Mouse (Mus musculus) embryonic fibroblast, embryonic 13.5 days (primary cell): ENCODE data around the gene Cdt1. TPM values are rescaled to one million over a fixed set of nuclear protein-coding genes. Genes with fewer than 3 reads are reported as not detected.
A peak's percentile ranks its signal among the peaks of the same experiment; 100 is the strongest.

ENCODE experiments used
- H3K27ac ChIP-seq: 2 replicates; pipeline ENCODE4 v1.5.1; 2012; ENCODE audit warnings: low read length, control low read depth, inconsistent platforms; ENCODE audit not compliant: insufficient read depth
- H3K4me1 ChIP-seq: 2 replicates; pipeline ENCODE4 v1.6.1; 2011; ENCODE audit warnings: low read length; ENCODE audit not compliant: control insufficient read depth, insufficient read depth
- H3K4me3 ChIP-seq: 2 replicates; pipeline ENCODE4 v1.5.1; 2011; ENCODE audit warnings: mild to moderate bottlenecking, control low read depth, low read length; ENCODE audit not compliant: insufficient read depth
- CTCF ChIP-seq: IDR thresholded peaks from 2 replicates; pipeline ENCODE4 v1.5.1; 2011; ENCODE audit warnings: mild to moderate bottlenecking, control low read depth, low read length, moderate library complexity, borderline replicate concordance; ENCODE audit not compliant: insufficient read depth
- POLR2A ChIP-seq: IDR thresholded peaks from 2 replicates; pipeline ENCODE4 v1.6.1; 2011; ENCODE audit warnings: low read depth, mild to moderate bottlenecking, control low read depth, low read length, moderate library complexity
- polyA plus RNA-seq: library from polyadenylated mRNA; stranded (reverse); fragments of >200 nt; gene quantifications from 2 replicates; pipeline ENCODE4 v1.2.4, GENCODE M21; 2011; ENCODE audit warnings: low read depth; ENCODE audit not compliant: missing spikeins, insufficient read length

The Cdt1 gene
- polyA plus RNA-seq, 1 experiment, result 15.9 TPM

DNA sequence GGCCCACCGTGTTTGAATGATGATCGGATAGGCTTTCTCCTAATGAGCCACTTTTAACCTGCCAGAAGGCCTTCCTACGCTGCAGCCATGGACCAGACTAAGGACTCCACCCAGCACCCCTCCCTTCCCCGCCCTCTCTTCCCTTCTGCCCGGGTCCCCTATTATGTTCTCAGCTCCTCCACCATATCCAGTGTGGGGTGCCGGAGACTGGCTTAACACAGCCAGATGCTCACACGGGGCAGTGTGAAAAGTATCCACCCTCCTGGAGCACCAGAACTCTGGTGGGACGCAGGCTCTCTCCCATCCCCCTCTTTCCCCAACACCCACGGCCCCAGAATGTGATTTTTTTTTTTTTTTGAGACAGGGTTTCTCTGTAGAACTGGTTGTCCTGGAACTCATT lies 5.8 kb downstream of the Cdt1 start:
- H3K27ac ChIP-seq, result no peak overlapping the region
- peaks cover 8% of the 10 kb centered on the region; the same call in 1 of the 2 replicates for H3K4me1 ChIP-seq
- no peak overlapping the region for H3K4me3 ChIP-seq
- TF ChIP-seq POLR2A, result no peak
- TF ChIP-seq CTCF, result no peak

DNA sequence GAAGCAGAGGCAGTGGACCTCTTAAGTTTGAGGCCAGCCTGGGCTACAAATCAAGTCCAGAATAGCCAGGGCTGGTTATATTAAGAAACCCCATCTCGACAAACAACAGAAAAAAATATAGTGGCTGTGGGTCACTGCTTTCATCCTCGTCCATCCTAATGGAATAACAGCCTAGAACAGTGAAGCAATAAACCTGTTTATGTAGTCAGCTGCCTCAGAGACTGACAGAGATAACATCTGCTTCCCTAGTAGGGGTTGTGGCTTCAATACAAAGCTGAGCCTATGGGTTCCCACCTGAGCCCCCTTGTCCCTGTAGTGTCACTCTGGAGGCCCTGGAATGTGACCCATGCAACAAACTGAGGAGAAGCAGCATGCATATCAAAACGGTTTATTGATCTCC lies 6.4 kb downstream of the Cdt1 start:
- TF ChIP-seq CTCF, result no peak
- 0 out of 2 replicates have a peak, but pooled peaks have one; percentile 2 for TF ChIP-seq POLR2A
- peaks cover 8% of the 10 kb centered on the region; the same call in 1 of the 2 replicates for H3K4me1 ChIP-seq
- H3K27ac ChIP-seq, result no peak overlapping the region
- no peak overlapping the region for H3K4me3 ChIP-seq

DNA sequence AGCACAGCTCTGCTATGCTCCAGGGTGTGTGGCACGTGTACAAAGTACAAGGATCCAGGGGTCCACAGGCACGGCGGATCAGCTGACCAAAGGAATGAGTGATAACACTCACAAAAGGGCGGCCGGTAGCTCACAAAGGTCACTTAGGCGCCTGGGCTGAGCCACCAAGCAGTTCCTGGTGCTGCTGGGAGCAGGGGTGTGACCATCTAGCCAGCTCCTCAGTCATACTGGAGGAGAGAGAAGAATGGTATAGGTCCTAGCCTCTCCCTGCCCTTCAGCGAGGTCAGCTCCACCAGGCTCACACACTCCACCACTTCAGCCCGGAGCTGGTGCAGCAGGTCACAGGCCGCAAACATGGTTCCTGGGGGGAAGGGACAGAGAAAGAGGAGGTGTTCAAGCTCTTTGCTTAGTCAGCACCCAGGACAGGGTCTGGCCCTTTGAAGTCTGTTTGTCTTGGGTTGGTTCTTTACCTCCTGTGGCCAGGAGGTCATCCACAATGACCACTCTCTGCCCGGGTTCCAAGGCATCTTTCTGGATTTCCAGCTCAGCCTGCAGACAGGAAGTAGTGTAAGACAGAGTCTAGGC lies 6.9 kb downstream of the Cdt1 start:
- Histone ChIP-seq H3K4me1 (peaks cover 8% of the 10 kb centered on the region; the same call in 1 of the 2 replicates), H3K4me3 (peak overlapping the region; percentile 73; the same call in 1 of the 2 replicates), H3K27ac (no peak overlapping the region)
- TF ChIP-seq POLR2A (no peak), CTCF (no peak)

DNA sequence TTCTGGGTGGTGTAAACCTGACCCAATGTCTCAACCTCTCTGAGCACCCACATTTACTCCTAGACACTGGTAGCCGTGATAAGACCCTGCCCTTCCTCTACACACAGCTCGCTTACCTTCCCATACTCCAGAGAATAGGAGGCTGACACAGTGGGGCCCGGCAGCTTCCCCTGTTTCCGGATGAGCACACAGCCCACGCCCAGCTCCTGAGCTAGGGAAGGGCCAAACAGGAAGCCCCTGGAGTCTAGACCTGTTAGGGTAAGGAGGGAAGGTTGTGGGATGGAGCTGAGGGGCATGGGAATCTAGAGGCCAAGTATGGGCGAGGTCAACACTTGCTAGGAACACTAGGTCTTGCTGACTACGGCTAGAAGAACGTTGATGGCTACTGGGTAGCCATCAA lies 7.5 kb downstream of the Cdt1 start:
- no peak for TF ChIP-seq CTCF
- TF ChIP-seq POLR2A, result no peak
- no peak overlapping the region for H3K27ac ChIP-seq
- peaks cover 8% of the 10 kb centered on the region; the same call in 1 of the 2 replicates for H3K4me1 ChIP-seq
- peak overlapping the region; percentile 73 for H3K4me3 ChIP-seq

DNA sequence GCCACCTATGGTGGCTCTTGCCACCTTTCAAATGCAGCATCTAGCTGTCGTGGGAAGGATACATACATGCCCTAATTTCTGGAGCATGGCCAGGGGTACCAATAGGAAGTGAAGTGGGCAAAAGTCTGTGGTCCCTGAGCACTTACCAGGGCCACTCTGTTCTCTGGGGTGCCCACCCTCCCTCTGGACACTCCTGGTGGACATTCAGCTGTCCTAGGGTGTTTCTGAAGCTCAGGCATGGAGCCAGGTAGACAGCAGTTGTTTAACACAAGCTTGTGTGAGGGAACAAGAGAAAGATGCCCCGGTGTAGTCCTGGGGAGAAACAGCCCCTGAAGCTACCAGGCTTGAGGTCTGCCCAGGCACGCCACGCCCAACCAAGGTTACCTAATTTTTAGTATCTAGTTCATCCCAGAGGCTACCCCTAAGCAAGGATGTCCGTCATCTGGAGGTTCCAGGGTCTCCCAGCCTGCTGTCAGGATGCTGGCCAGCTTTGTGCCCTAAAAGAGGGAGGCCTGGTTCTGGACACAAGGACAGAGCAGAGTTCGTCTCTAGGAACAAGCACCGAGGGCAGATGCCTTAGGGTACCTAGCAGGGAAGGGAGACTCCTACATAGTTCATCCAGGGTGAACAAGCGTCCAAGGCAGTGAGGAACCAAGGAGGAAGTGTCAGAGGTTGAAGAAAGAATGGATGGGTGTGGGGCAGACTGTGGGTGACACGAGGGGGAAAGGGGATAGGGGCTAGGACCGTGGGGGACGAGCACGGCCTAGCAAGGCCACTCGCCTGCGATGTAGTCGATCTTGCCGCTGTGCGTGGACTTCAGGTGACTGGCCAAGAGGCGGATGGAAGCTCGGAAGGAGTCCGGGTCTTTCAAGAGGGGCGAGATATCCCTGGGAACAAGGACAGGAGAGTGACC lies 8.2 kb downstream of the Cdt1 start:
- H3K27ac ChIP-seq, result no peak overlapping the region
- H3K4me3 ChIP-seq, result peak overlapping the region; percentile 73
- TF ChIP-seq POLR2A (no peak; the same call in none of the 2 replicates), CTCF (no peak)
- H3K4me1 ChIP-seq, result peaks cover 8% of the 10 kb centered on the region; the same call in 1 of the 2 replicates

DNA sequence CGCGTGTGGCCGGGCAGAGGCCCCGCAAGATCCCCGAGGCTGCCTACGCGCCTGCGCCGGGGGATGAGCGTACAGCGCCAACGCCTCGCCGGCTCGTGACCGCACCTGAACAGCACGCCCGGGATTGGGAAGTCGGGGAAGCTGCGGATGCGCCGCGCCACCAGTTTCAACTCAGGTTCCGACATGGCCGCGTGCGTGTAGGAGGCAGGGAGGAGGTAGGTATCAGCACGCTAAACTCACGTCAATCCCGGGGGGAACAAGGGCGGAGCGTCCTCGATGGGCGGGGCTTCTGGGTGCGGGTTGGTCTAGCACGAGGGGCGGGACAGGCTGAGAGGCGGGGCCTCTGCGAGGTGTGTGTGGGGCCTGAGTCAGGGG lies 8.8 kb downstream of the Cdt1 start, which contains the start of gene Aprt:
Gene Aprt, minus strand, starts transcription at position 262 of the 375 bp plus-strand sequence.
- H3K27ac ChIP-seq, result no peak within 1 kb of the TSS
- TF ChIP-seq CTCF (no peak), POLR2A (peak; percentile 96)
- H3K4me1 ChIP-seq, result peaks cover 8% of the 10 kb centered on the region; the same call in 1 of the 2 replicates
- peak within 1 kb of the TSS; percentile 73 for H3K4me3 ChIP-seq

DNA sequence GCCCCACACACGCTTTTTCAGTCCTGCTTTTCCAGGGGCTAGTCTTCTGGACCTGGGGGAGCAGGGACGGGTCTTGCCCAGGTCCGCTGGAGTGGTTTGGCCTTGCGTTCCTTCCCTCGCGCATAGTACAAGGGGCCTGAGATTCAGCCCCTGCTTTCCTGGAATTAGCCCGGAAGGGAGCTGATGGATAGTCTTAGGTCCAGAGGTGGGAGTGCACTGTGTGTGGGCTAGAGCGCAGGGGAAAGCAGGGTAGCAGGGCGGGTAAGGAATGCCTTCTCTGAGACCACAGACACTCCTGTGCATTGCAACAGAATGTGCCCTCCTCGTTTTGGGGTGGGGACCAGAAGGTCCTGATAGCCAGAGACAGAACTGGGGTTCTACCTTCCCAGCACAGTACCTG lies 9.3 kb downstream of the Cdt1 start:
- no peak overlapping the region for H3K27ac ChIP-seq
- peaks cover 8% of the 10 kb centered on the region; the same call in 1 of the 2 replicates for H3K4me1 ChIP-seq
- no peak overlapping the region for H3K4me3 ChIP-seq
- no peak for TF ChIP-seq CTCF
- no peak for TF ChIP-seq POLR2A

DNA sequence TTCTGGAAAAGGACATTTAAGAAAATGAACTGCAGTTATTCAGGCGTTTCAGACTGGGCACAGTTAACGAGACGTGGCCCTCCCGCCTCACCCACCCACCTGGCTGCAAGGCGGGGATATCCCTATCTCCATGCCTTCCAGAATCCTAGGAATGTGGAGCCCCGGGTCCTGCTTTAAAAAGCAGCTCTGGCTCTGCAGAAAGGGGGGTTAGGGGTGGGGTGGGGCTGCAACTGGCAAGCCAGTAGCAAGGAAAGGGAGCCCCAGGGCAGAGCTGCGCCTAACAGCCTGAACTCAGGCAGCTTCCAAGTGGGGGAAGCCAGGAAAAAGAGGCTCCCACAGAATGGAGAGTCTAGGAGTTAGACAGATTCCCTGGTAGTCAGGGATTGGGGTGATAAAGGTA lies 11.4 kb downstream of the Cdt1 start:
- no peak overlapping the region for H3K4me3 ChIP-seq
- no peak overlapping the region for H3K27ac ChIP-seq
- no peak for TF ChIP-seq POLR2A
- no peak for TF ChIP-seq CTCF
- H3K4me1 ChIP-seq, result peaks cover 8% of the 10 kb centered on the region; the same call in 1 of the 2 replicates

DNA sequence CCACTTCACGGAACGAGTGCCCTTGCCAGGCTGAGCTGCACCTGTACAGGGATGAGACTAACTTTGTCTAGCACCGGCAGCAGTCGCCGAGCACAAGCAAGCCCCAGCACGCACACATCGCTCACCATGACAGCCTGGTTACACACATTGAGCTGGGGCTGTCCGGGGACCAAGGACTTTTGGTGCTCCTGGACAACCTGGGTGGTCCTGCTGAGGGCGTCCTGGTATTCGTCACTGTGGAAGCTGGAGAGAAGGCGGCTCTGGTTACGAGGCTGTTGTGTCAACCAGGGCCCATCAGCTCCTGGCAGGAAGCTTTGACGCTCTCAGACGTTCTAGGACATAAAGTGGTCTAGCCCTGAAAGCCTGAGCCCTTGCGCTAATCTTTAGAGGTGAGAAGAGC lies 13.1 kb downstream of the Cdt1 start:
- H3K4me3 ChIP-seq, result no peak overlapping the region
- H3K27ac ChIP-seq, result no peak overlapping the region
- TF ChIP-seq POLR2A, result no peak
- TF ChIP-seq CTCF, result no peak
- peaks cover 11% of the 10 kb centered on the region for H3K4me1 ChIP-seq
